Mouse (Mus musculus) Patski (cell line): ENCODE measurements at regions not wholly inside any gene's neighbourhood (a gene's known extent, or its start where the extent isn't known, plus 50 kb on each side); places are given as distances from the start of the nearest gene placed in this dataset.

Experiments
- ATAC-seq: fragments of 100-300 bp; one replicate; pipeline ENCODE4 v1.8.0; 2021
- CTCF ChIA-PET: fragments of 350-600 bp; sonication (Branson Sonifier 250); formaldehyde crosslinking; loops from one replicate; lab custom pipeline; 2022; ENCODE audit warnings: inconsistent platforms; lab: Charles Lee
- POLR2A ChIA-PET: fragments of 350-600 bp; sonication (Branson Sonifier 250); formaldehyde crosslinking; loops from one replicate; lab custom pipeline; 2022; ENCODE audit warnings: antibody characterized with exemption, inconsistent platforms; lab: Charles Lee
- DNase-seq: peaks from one replicate; pipeline ENCODE4 v3.0.0-alpha.2; 2011; ENCODE audit warnings: low read depth, low spot score
- H3K27me3 ChIP-seq: fragments of 371-371 bp; one replicate; pipeline ENCODE4 v1.5.1; 2021
- CTCF ChIP-seq: fragments of 100-300 bp; IDR thresholded peaks from one replicate; pipeline ENCODE4 v1.5.1; 2021
- in situ Hi-C: fragments of 300-500 bp; cut with MboI; formaldehyde crosslinking; loops from 3 replicates; pipeline ENCODE4 v1.11.1; 2018; ENCODE audit warnings: low pct_unique_long_range_greater_than_20kb, mixed read lengths

GRCm38 (mm10) chr1:63857468-63857867, 88.4 kb upstream of the 4933402D24Rik start:
- CTCF ChIA-PET = interaction anchor here (1.5 kb wide), 1 partner anchor 10 kb away, joined by 3 read pairs; no protein-coding TSS in a partner anchor

GRCm38 (mm10) chr1:63856366-63856765, 87.3 kb upstream of the 4933402D24Rik start:
- TF ChIP-seq CTCF = no peak
- no peak for ATAC-seq
- ChIA-PET CTCF (no interaction called here), POLR2A (no interaction called here)
- peaks cover 7% of the 10 kb centered on the region for H3K27me3 ChIP-seq
- in situ Hi-C loops = no loop called here
- DNase-seq = no peak

More at GRCm38 (mm10) chr1:63857468-63857867, 88.4 kb upstream of the 4933402D24Rik start:
- POLR2A ChIA-PET = no interaction called here
- ATAC-seq = no peak
- H3K27me3 ChIP-seq = peaks cover 7% of the 10 kb centered on the region
- in situ Hi-C loops = no loop called here
- TF ChIP-seq CTCF = no peak
- DNase-seq = no peak

- ChIA-PET CTCF (no interaction called here), POLR2A (no interaction called here)
- H3K27me3 ChIP-seq = peaks cover 8% of the 10 kb centered on the region
- in situ Hi-C loops = no loop called here
- ATAC-seq = no peak
- no peak for DNase-seq
- peak; percentile 26 for TF ChIP-seq CTCF
These were observed 85.7 kb upstream of the 4933402D24Rik start for GRCm38 (mm10) chr1:63854794-63855193.

- POLR2A ChIA-PET = no interaction called here
- in situ Hi-C loops = no loop called here
- ATAC-seq = no peak
- H3K27me3 ChIP-seq = peaks cover 16% of the 10 kb centered on the region
- CTCF ChIA-PET = no interaction called here
- no peak for DNase-seq
- no peak for TF ChIP-seq CTCF
These were observed 82.5 kb upstream of the 4933402D24Rik start for GRCm38 (mm10) chr1:63851476-63852094.

GRCm38 (mm10) chr1:63850262-63850661, 81.2 kb upstream of the 4933402D24Rik start:
- no peak for TF ChIP-seq CTCF
- H3K27me3 ChIP-seq = peaks cover 21% of the 10 kb centered on the region
- ATAC-seq = no peak
- POLR2A ChIA-PET = no interaction called here
- in situ Hi-C loops = no loop called here
- no peak for DNase-seq
- CTCF ChIA-PET = interaction anchor here (0.7 kb wide), 1 partner anchor 596 kb away, joined by 3 read pairs; no protein-coding TSS in a partner anchor

GRCm38 (mm10) chr1:63828174-63828844, 59.2 kb upstream of the 4933402D24Rik start:
- peaks cover 20% of the 10 kb centered on the region for H3K27me3 ChIP-seq
- no peak for DNase-seq
- POLR2A ChIA-PET = no interaction called here
- CTCF ChIA-PET = no interaction called here
- ATAC-seq = no peak
- in situ Hi-C loops = no loop called here
- TF ChIP-seq CTCF = no peak

GRCm38 (mm10) chr1:63820614-63821270, 51.7 kb upstream of the 4933402D24Rik start:
- ChIA-PET CTCF (no interaction called here), POLR2A (no interaction called here)
- no peak for TF ChIP-seq CTCF
- peaks cover 42% of the 10 kb centered on the region for H3K27me3 ChIP-seq
- in situ Hi-C loops = no loop called here
- no peak for ATAC-seq
- DNase-seq = no peak

GRCm38 (mm10) chr1:63819536-63820254, 50.6 kb upstream of the 4933402D24Rik start:
- ChIA-PET POLR2A (no interaction called here), CTCF (no interaction called here)

More at GRCm38 (mm10) chr1:63819536-63820254, 50.6 kb upstream of the 4933402D24Rik start:
- ATAC-seq (no peak), DNase-seq (no peak)
- H3K27me3 ChIP-seq = peaks cover 39% of the 10 kb centered on the region
- in situ Hi-C loops = no loop called here
- no peak for TF ChIP-seq CTCF
